Mouse (Mus musculus): ENCODE data around the gene Sv2b.

GRCm38 (mm10) chr7:75253611-75254250 lies 55.3 kb downstream of the Sv2b start:
- TF ChIP-seq CTCF (IDR thresholded peaks at IDR 0.05; ENCODE audit: borderline replicate concordance, extremely low read depth, insufficient read depth, insufficient read length) (no peak), POLR2A (IDR thresholded peaks at IDR 0.05; ENCODE audit: borderline replicate concordance, extremely low read depth, insufficient read depth, insufficient read length, poor library complexity, severe bottlenecking) (no peak)
